Mouse (Mus musculus) ES-Bruce4 (cell line): ENCODE results near the gene Dpagt1.

ENCODE experiments used
- CTCF ChIP-seq: IDR thresholded peaks from one replicate; pipeline ENCODE4 v1.8.1; 2011; ENCODE audit warnings: low read depth, low read length
- EP300 ChIP-seq: IDR thresholded peaks from 2 replicates; pipeline ENCODE4 v1.6.1; 2011; ENCODE audit warnings: low read depth, low read length; ENCODE audit not compliant: insufficient read depth

DNA sequence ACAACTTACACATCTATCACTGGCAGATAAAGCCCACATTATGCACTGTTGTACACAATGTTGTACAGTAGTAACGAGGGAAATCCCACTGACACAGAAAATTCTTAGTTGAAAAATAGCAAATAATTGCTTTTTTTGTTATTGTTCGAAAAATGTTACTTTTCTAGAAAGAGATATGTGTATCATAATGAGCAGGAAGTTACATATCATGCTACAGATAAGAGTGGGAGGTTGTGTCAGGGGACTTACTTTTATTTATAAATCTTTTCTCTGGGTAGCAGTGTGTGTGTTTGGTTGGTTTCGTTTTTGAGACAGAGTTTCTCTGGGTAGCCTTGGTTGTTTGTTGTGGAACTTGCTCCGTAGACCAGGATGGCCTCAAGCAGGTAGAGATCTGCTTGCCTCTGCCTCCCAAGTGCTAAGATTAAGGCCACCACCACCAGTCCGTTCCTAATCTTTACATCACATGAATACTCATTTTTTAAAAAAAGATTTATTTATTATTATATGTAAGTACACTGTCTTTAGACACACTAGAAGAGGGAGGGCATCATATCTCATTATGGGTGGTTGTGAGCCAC lies 52.4 kb downstream of the Dpagt1 start:
- TF ChIP-seq CTCF (no peak), EP300 (no peak)
